Mouse (Mus musculus): ENCODE measurements around the gene Anapc15.

The Anapc15 gene

GRCm38 (mm10) chr7:101847934-101848333 lies 15.6 kb upstream of the Anapc15 start:
- no peak for DNase-seq (ENCODE audit: low spot score in 2 of 2)

GRCm38 (mm10) chr7:101851689-101852088 lies 11.8 kb upstream of the Anapc15 start:
- no peak for DNase-seq (ENCODE audit: low spot score in 2 of 2)

- no peak for DNase-seq (ENCODE audit: low spot score in 2 of 2)
These were observed 10.7 kb upstream of the Anapc15 start for GRCm38 (mm10) chr7:101852846-101853245.

GRCm38 (mm10) chr7:101853816-101854215 lies 9.7 kb upstream of the Anapc15 start:
- no peak for DNase-seq (ENCODE audit: low spot score in 2 of 2)

GRCm38 (mm10) chr7:101857094-101857493 lies 6.4 kb upstream of the Anapc15 start, which contains the start of gene Folr2:
Folr2 (minus strand) TSS chr7:101857194.
- no peak for DNase-seq (ENCODE audit: low spot score in 2 of 2)

GRCm38 (mm10) chr7:101858362-101858761 lies 5.2 kb upstream of the Anapc15 start:
- DNase-seq (ENCODE audit: low spot score in 2 of 2), result no peak

GRCm38 (mm10) chr7:101860978-101861377 lies 2.5 kb upstream of the Anapc15 start:
- no peak for DNase-seq (ENCODE audit: low spot score in 2 of 2)

- DNase-seq (ENCODE audit: low spot score in 2 of 2), result no peak
These were observed 1.2 kb upstream of the Anapc15 start for GRCm38 (mm10) chr7:101862291-101862690.

- no peak for DNase-seq (ENCODE audit: low spot score in 2 of 2)
These were observed 3.2 kb downstream of the Anapc15 start for GRCm38 (mm10) chr7:101866491-101867265.

- no peak for DNase-seq (ENCODE audit: low spot score in 2 of 2)
These were observed 4.0 kb downstream of the Anapc15 start for GRCm38 (mm10) chr7:101867482-101867881.

GRCm38 (mm10) chr7:101868241-101869162 lies 5.0 kb downstream of the Anapc15 start:
- no peak for DNase-seq (ENCODE audit: low spot score in 2 of 2)

GRCm38 (mm10) chr7:101869163-101869500 lies 5.6 kb downstream of the Anapc15 start:
- no peak for DNase-seq (ENCODE audit: low spot score in 2 of 2)

- DNase-seq (ENCODE audit: low spot score in 2 of 2), result no peak
These were observed 7.1 kb downstream of the Anapc15 start, which contains the start of gene Folr1 for GRCm38 (mm10) chr7:101870629-101871028. Folr1 (minus strand) TSS chr7:101870788.

GRCm38 (mm10) chr7:101871296-101871695 lies 7.8 kb downstream of the Anapc15 start:
- DNase-seq (ENCODE audit: low spot score in 2 of 2), result no peak

- no peak for DNase-seq (ENCODE audit: low spot score in 2 of 2)
These were observed 12.5 kb downstream of the Anapc15 start for GRCm38 (mm10) chr7:101875978-101876377.

GRCm38 (mm10) chr7:101880855-101881254 lies 17.3 kb downstream of the Anapc15 start:
- no peak for DNase-seq (ENCODE audit: low spot score in 2 of 2)

GRCm38 (mm10) chr7:101882413-101883154 lies 19.1 kb downstream of the Anapc15 start:
- peak in 1 of 2 experiments; percentile 34 for DNase-seq (ENCODE audit: low spot score in 2 of 2)

- no peak for DNase-seq (ENCODE audit: low spot score in 2 of 2)
These were observed 20.6 kb downstream of the Anapc15 start for GRCm38 (mm10) chr7:101884160-101884559.

- DNase-seq (ENCODE audit: low spot score in 2 of 2), result no peak
These were observed 22.8 kb downstream of the Anapc15 start for GRCm38 (mm10) chr7:101886274-101886673.

- DNase-seq (ENCODE audit: low spot score in 2 of 2), result no peak
These were observed 24.9 kb downstream of the Anapc15 start for GRCm38 (mm10) chr7:101888460-101888859.

GRCm38 (mm10) chr7:101895695-101896094 lies 32.2 kb downstream of the Anapc15 start:
- no peak for DNase-seq (ENCODE audit: low spot score in 2 of 2)

All from frontal cortex, postnatal 36 days (tissue).